Comparison of ENCODE assay signal across 19 mouse cellular contexts in genomic region chr3:83586086-83586485, GRCm38 (mm10).
"Had no signal": no experiment of that assay in that cellular context is flagged by ENCODE, and none has a peak within 500 bp of the region (broad histone marks: within the 10 kb centered on the region; RNA-seq: fewer than 3 reads in every experiment).

No protein-coding gene starts in this region.

- H3K36me3 ChIP-seq: lung, embryonic 15.5 days; midbrain, embryonic 13.5 days; midbrain, embryonic 15.5 days; neural tube, embryonic 13.5 days; neural tube, embryonic 15.5 days; stomach, embryonic 15.5 days had no signal

- H3K4me2 ChIP-seq: lung, embryonic 15.5 days; midbrain, embryonic 11.5 days; midbrain, embryonic 13.5 days; midbrain, embryonic 15.5 days; neural tube, embryonic 13.5 days; neural tube, embryonic 15.5 days; stomach, embryonic 15.5 days had no signal

- H3K4me1 ChIP-seq: lung, embryonic 15.5 days; megakaryocyte, embryonic 14.5 days; midbrain, embryonic 15.5 days; neural tube, embryonic 13.5 days; neural tube, embryonic 15.5 days; stomach, embryonic 15.5 days had no signal

- H3K9ac ChIP-seq: lung, embryonic 15.5 days; midbrain, embryonic 13.5 days; midbrain, embryonic 15.5 days; neural tube, embryonic 13.5 days; neural tube, embryonic 15.5 days; stomach, embryonic 15.5 days had no signal

- DNase-seq: lung, adult 2 months; lung, postnatal 14 days; lung, postnatal 36 days; right cerebral cortex, postnatal 14 days; thymus, adult 2 months; thymus, postnatal 25 days; thymus, postnatal 4 days had no signal

- ATAC-seq: lung, postnatal 0 days; midbrain, embryonic 13.5 days; midbrain, embryonic 15.5 days had no signal

- H3K27ac ChIP-seq: lung, embryonic 15.5 days; macrophage; midbrain, embryonic 13.5 days; midbrain, embryonic 15.5 days; neural tube, embryonic 13.5 days; neural tube, embryonic 15.5 days; stomach, embryonic 15.5 days; stomach, postnatal 0 days had no signal

- H3K27me3 ChIP-seq: lung, embryonic 15.5 days; megakaryocyte, embryonic 14.5 days; midbrain, embryonic 15.5 days; neural tube, embryonic 15.5 days; stomach, embryonic 15.5 days had no signal

- H3K4me3 ChIP-seq: lung, embryonic 15.5 days; megakaryocyte, embryonic 14.5 days; midbrain, embryonic 13.5 days; midbrain, embryonic 15.5 days; myocyte; neural tube, embryonic 13.5 days; neural tube, embryonic 15.5 days; stomach, embryonic 15.5 days had no signal

- H3K9me3 ChIP-seq: lung, embryonic 15.5 days; midbrain, embryonic 15.5 days; neural tube, embryonic 13.5 days; neural tube, embryonic 15.5 days; stomach, embryonic 15.5 days had no signal
